Mouse (Mus musculus) retina, adult 2 months (tissue): ENCODE data around the gene Cryz.
"Not testable (repeated sequence)": the region's sequence is repeated elsewhere in the genome, so short reads cannot be mapped to it uniquely, and the experiment has no call there.

Experiments
- DNase-seq: peaks from one replicate; pipeline ENCODE4 v3.0.0-alpha.2; 2012; ENCODE audit warnings: low read depth, low spot score

The Cryz gene

GRCm38 (mm10) chr3:154611888-154612287, 15.4 kb downstream of the Cryz start:
- no peak for DNase-seq

DNA sequence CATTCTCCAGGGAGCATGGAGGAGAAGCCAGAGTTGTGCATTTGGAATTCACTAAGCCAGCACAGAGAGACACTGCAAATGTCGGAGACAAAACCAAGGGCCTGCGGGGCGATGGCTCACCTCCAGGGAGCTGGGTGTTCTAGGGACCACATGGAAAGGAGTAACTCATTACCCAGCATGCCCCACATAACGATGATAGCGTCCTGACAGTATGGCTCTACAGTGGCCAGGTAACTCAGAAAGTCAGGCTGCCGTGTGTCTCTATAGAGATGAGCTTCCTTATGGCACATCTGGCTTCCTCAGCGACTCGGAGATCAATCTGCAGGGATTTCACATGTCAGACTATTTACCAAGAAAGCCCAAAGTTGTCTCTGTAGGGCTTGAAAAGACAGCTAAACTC, 18.3 kb downstream of the Cryz start:
- no peak for DNase-seq

- DNase-seq = no peak
These were observed 18.8 kb downstream of the Cryz start for GRCm38 (mm10) chr3:154615304-154615703.

DNA sequence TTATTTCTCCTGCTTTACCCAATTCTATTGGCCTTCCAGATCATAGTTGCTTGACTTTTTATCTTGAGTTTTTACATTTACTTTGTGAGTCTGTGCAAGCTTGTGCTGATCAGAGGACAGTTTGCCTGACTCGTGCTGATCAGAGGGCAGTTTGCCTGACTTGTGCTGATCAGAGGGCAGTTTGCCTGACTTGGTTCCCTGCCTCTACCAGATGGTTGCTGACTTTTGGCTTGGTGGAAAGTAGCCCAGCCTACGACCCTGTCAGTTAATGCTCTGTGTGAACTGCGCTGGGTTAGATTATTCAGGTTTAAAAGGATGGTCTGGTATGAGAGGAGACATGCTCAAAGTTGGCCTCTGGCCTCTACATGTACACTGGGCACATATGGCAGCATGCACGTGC, 19.6 kb downstream of the Cryz start:
- DNase-seq = no peak

DNA sequence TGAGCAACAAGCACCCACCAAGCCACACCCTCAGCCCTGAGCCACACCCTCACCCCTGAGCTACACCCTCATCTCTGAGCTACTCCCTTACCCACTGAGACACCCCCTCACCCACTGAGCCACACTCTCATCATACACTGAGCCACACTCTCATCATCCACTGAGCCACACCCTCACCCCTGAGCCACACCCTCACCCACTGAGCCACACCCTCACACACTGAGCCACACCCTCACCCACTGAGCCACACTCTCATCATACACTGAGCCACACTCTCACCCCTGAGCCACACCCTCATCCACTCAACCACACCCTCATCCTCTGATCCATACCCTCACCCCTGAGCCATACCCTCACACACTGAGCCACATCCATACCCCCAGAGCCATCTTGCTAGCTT, 31.8 kb downstream of the Cryz start:
- DNase-seq = no peak

- not testable (repeated sequence) for DNase-seq
These were observed 34.8 kb downstream of the Cryz start for GRCm38 (mm10) chr3:154631281-154631680.

GRCm38 (mm10) chr3:154633091-154633490, 36.6 kb downstream of the Cryz start:
- no peak for DNase-seq

- DNase-seq = no peak
These were observed 50.3 kb downstream of the Cryz start for GRCm38 (mm10) chr3:154646638-154647442.

DNA sequence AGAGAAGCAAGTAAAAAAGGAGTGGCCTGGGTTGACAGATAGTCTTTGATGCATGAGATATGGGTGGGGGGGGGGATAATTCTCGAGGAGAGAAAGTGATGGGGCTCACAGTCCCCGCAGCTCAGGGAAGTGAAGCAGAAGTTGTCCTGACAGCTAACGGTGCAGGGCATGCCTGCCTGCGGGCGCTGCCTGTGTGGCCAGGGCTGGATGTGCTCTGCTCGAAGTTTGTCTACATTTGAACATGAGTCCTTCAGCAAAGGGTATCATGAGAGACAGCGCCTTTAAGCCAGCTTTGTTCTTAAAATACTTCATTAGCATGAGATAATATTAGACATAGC, 50.9 kb downstream of the Cryz start:
- no peak for DNase-seq

DNA sequence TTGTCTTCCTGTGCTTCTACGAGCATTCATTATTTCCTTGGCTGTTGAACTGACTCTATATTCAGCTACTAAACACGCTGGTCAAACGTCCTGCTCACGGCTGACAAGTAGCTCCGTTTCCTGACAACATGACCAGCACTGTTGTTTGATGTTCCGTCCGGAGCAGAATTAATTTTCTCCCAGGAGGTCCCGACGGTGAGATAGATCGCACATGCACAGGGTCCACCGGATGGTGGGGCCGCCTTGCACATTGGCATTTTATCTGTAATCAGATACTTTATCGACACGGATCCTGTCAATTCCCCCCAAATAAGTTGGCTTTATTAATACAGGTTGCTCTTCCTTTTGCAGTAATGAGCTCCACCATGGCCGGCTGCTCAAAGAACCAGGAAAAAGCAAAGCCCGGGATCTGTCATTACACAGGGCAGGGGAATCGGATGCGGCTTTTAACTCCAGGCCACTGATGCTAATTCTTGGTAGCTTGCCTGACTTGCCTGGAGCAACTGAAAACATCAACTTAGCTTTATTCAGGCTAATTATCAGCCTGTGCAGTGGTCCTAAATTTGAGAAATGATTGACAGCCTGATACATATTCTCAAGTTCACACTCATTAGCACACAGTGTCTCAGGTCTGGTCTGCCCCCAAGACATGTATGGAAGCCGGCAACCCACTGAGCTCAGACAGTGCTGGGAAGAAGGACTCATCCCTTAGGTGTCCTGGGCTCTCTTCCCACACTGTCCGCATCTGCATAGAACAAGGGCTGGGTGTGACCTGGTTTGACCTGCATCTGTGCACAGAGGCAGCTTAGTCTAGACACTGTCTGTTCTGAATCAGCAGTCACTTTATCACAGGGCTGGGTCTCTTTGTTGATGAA, 53.1 kb downstream of the Cryz start:
- DNase-seq = no peak

DNA sequence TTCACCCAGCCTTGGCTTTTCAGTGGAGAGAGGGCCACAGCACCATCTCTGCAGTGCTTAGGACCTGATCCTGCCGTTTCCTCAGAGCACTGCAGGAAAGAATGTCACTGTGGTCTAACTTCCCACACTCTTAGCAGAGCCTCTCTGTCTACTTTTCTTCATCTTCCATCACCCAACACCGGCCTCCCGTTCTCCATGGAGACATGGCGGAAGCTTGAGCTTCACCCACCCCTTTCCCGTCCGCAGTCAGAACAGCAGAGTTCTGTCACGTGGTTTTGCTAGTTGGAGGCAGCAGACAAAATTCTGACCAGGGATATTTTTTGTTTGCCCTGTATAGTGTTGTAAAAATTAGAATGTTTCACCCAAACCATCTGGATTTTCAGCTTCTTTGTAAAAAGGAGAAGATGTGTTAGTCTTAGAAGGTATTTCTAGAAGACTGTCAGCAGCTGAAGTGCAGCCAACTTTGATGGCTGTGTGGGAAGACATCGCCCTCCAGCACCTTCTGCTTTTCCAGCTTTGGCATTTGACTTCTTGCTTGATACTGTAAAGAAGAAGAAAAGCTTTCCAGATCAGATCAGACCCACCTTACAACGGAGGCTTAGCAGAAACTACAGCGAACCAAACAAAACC, 54.8 kb downstream of the Cryz start:
- no peak for DNase-seq

DNA sequence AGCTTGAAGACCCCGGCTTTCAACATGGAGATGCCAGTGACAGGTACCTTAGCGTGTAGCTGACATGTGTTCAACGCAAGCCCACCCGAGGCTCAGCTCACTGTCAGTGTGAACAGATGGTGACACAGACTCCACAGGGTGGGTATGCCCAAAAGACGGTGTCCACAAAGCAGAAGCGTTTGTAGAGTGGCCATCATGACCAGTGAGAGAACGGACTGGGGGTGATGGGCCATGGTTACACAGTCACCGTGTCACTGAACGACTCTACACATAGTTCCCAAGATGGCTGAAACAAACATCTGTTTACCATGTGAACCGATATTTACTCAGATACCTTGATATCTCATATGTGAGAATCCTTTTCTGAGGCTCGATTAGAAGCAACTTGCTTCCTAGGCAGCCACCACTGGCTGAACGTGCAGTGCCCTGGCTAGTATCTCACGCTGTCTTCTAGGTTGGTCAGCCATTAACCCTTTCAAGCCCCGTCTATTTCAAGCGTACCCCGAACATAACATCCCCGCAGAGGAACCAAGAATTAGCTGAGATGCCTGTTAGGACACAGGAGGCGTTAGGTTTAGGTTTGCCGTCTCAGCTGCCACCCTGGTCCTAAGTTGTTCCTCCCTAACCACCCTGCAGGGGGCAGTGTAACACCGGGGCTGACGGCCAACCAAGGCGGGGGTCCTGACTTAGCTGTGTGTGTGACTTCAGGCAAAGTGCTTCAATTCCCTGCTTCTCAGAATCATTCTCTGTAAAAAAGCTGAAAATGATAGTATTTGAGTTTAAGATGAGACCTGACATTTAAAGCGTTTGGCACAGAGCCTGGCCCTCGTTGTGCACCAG, 56.3 kb downstream of the Cryz start:
- DNase-seq = no peak

DNA sequence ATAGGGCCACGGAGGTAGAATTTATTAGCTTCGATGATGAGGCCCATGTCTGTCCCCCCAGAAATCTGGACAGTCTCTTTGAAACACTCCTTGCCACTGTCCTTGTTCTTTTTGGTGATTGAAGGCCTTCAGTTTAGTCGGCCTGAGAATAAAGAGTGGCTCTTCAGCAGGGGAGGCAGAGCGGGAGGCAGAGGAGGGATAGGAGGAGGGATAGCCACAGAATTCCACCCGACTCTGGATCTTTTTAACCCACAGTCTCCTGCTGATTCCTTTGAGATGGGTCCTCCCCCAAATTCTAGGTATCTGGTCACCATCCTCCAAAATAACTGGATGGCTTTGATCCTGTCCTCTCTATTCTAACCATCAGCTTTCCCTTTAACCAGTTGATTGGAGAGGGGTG, 56.9 kb downstream of the Cryz start:
- no peak for DNase-seq

GRCm38 (mm10) chr3:154654284-154654683, 57.8 kb downstream of the Cryz start:
- DNase-seq = no peak

DNA sequence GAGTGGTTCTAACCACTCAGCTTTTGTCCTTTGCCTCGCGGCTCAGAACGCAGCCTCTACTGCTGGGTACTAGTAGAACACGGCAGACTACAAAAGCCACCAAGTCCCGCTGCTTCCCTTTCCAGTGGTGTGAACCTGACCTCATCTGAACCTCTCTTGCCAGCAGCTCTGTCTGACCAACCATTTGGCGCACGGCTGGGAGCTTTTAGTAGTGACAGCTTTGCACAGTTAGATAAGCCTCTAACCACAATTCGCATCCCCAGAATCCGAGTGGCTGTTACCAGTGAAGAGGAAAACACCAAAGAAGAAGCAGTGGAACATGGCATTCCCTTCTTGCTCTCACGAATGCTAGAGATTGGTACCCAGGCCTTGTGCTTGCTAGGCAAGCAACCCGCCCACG, 58.4 kb downstream of the Cryz start:
- no peak for DNase-seq

- DNase-seq = no peak
These were observed 59.2 kb downstream of the Cryz start for GRCm38 (mm10) chr3:154655711-154656110.

- no peak for DNase-seq
These were observed 67.0 kb downstream of the Cryz start, which contains the start of gene Erich3 for GRCm38 (mm10) chr3:154663545-154663944. Gene Erich3, plus strand, starts transcription at chr3:154663859.

GRCm38 (mm10) chr3:154663976-154664581, 67.6 kb downstream of the Cryz start:
- no peak for DNase-seq

DNA sequence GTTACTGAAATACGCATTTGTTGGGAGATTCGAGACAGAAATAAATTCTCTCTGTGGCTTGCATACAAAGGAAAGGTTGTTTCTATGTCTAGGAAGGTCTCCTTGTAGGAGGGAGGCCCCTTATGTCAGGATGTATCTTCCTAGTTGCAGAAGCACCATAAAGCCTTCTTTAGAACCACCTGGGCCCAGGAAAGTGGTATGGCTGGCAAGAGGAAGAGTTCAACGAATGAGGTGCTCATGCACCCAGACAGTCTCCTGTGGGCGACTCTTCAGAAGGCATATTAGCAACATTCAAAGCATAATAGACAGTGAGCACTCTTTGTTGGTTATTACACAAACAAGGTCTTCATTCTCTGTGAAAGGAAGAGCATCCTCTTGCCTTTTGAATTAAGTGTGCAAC, 68.1 kb downstream of the Cryz start:
- no peak for DNase-seq

DNA sequence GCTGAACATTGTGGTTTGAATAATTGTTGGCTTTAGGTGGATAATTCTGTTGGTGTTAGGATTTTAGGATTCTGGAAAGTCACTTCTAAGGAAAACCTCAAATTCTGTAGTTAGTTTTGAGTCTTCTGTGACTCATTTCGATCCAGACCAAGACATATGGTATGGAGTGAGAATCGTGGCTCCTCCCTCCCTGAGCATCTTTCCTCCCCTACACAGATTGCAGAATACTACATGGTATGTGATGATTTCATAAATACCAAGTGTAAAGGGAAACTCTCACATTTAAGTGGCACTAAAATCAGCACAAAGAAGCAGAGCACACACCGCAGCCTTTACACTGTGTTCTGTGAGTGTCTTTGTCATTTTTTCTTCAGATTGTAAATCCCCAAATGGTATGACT, 72.0 kb downstream of the Cryz start:
- no peak for DNase-seq

DNA sequence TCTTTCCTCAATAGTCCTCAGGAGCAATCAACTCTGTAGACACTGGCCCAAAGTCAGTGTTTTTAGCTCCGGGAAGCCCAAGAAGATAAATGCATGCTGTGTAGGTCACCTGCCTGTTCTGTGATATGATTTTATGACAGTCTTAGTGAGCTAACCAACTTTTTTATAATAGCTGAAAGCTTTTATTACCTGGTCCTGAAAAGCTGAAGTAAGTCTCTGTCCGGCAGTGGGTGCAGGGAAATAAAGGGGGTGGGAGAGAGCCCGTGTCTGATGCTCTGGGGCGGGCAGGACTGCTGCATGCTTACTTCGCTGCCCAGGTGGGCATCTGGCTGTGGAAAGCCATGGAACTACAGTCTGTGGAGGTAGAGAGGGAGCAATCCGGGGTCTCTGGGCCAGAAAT, 74.1 kb downstream of the Cryz start:
- DNase-seq = no peak
